In genomic region chr1:169939345-169939744, GRCm38 (mm10) we compare ENCODE assay signal across 9 mouse cellular contexts. TPM values are rescaled to one million over a fixed set of nuclear protein-coding genes. Genes with fewer than 3 reads are reported as not detected.
A peak's percentile ranks its signal among the peaks of the same experiment; 100 is the strongest.
DNase-seq lines count a peak whose midpoint lies in the region; ATAC-seq and TF ChIP-seq lines count a peak whose summit lies in the region.
"Had no signal": no experiment of that assay in that cellular context is flagged by ENCODE, and none has a peak within 500 bp of the region (broad histone marks: within the 10 kb centered on the region; RNA-seq: fewer than 3 reads in every experiment).

No protein-coding gene starts in this region.

- TF ChIP-seq RAD21 in CH12.LX (IDR thresholded peaks at IDR 0.05; ENCODE audit: low read depth, low read length): peak; percentile 82

- no peaks in the 10 kb centered on the region for H3K79me2 ChIP-seq in CH12.LX (replicated peaks; ENCODE audit: control insufficient read depth, extremely low read depth, insufficient read depth, poor library complexity, severe bottlenecking)

- in situ Hi-C loops in CH12.LX (cut with MboI; ENCODE audit: low pct_ligation_motif_present, low pct_unique_long_range_greater_than_20kb, low sequenced_read_pairs): no loop called here

- TF ChIP-seq CTCF in CH12.LX (conservative IDR thresholded peaks at IDR 0.05 in 1 of 2, IDR thresholded peaks at IDR 0.05 in 1 of 2; ENCODE audit: low read depth in 2 of 2, low read length in 2 of 2): peak; percentile 44 to 81; a peak in 3 of 4 replicates
- peak; percentile 90 for TF ChIP-seq CTCF in stomach, postnatal 0 days (IDR thresholded peaks at IDR 0.05; ENCODE audit: low read depth)

- no peak for TF ChIP-seq POLR2A in CH12.LX (IDR thresholded peaks at IDR 0.05; ENCODE audit: low read depth, low read length)

- H3K4me2 ChIP-seq in CH12.LX (ENCODE audit: insufficient read depth, low read depth, poor library complexity, severe bottlenecking): no peak overlapping the region
- no peak overlapping the region for H3K4me2 ChIP-seq in stomach, postnatal 0 days (replicated peaks; ENCODE audit: low read depth)

- no peak for TF ChIP-seq EP300 in CH12.LX (IDR thresholded peaks at IDR 0.05; ENCODE audit: low read length)
- no peak for TF ChIP-seq EP300 in stomach, postnatal 0 days (optimal IDR thresholded peaks at IDR 0.05)

- H3K36me3 ChIP-seq in CH12.LX (replicated peaks in 1 of 2; ENCODE audit: control insufficient read depth in 1 of 2, insufficient read depth in 1 of 2, low read length in 1 of 2): no peaks in the 10 kb centered on the region
- H3K36me3 ChIP-seq in stomach, postnatal 0 days (ENCODE audit: control insufficient read depth, insufficient read depth, low read length): no peaks in the 10 kb centered on the region

- no peaks in the 10 kb centered on the region for H3K27me3 ChIP-seq in CH12.LX (replicated peaks)
- H3K27me3 ChIP-seq in stomach, postnatal 0 days (ENCODE audit: control insufficient read depth, insufficient read depth, low read length): no peaks in the 10 kb centered on the region

- H3K27ac ChIP-seq in CH12.LX (ENCODE audit: insufficient read depth, low read depth): no peak overlapping the region
- H3K27ac ChIP-seq in stomach, postnatal 0 days (replicated peaks): no peak overlapping the region

- intact Hi-C loops in left cerebral cortex, postnatal 14 days (cut with DNase I): no loop called here

- no peak overlapping the region for H3K4me3 ChIP-seq in CH12.LX (replicated peaks in 1 of 3; ENCODE audit: low read depth in 2 of 3, low read length in 2 of 3, poor library complexity in 1 of 3)
- H3K4me3 ChIP-seq in stomach, postnatal 0 days (ENCODE audit: low read depth, low read length): no peak overlapping the region
- H3K4me3 ChIP-seq: megakaryocyte, embryonic 14.5 days had no signal

- H3K4me1 ChIP-seq in CH12.LX (ENCODE audit: control insufficient read depth in 1 of 2, insufficient read depth in 2 of 2): 0 out of 4 replicates have a peak, but pooled peaks cover 0 to 3% of the 10 kb centered on the region in 2 experiments
- H3K4me1 ChIP-seq in stomach, postnatal 0 days (replicated peaks; ENCODE audit: control insufficient read depth, insufficient read depth): no peaks in the 10 kb centered on the region

- H3K9ac ChIP-seq in CH12.LX (ENCODE audit: insufficient read depth, low read depth): no peak overlapping the region
- H3K9ac ChIP-seq in stomach, postnatal 0 days (ENCODE audit: low read length): no peak overlapping the region

- WGBS in stomach, postnatal 0 days: 5% methylated on average over 2 of the region's 2 CpGs

- dilution Hi-C loops in CH12.LX (cut with MboI; ENCODE audit: extremely low pct_ligation_motif_present, extremely low pct_unique_long_range_greater_than_20kb, low sequenced_read_pairs): no loop called here

- no peak for ATAC-seq in stomach, postnatal 0 days (ENCODE audit: low FRiP score, low TSS enrichment)

- DNase-seq in kidney, adult 9 months: peak; percentile 59
- no peak for DNase-seq in kidney, adult 11 months
- DNase-seq in A20 (ENCODE audit: low read depth, low spot score) (peak; percentile 51), CH12.LX (ENCODE audit: extremely low read depth) (peak; percentile 57)
- DNase-seq in embryo, embryonic 10.5 days (ENCODE audit: low spot score): peak; percentile 82
- DNase-seq in left cerebral cortex, postnatal 14 days (ENCODE audit: low spot score in 2 of 2): peak; percentile 69 to 82
- DNase-seq in stomach, postnatal 0 days (ENCODE audit: low spot score): peak; percentile 27
- no peak for DNase-seq in ovary, postnatal 36 days (ENCODE audit: low spot score)

- no peaks in the 10 kb centered on the region for H3K9me3 ChIP-seq in CH12.LX (replicated peaks; ENCODE audit: low read length)
- H3K9me3 ChIP-seq in stomach, postnatal 0 days (ENCODE audit: control insufficient read depth, low read length): no peaks in the 10 kb centered on the region
- H3K9me3 ChIP-seq: megakaryocyte, embryonic 14.5 days had no signal

TF ChIP-seq in CH12.LX, 34 proteins besides CTCF, POLR2A, EP300 and RAD21:
- no peak for TF ChIP-seq MEF2A (IDR thresholded peaks at IDR 0.05; ENCODE audit: borderline replicate concordance, low read depth, low read length)
- TF ChIP-seq SMC3 (IDR thresholded peaks at IDR 0.05; ENCODE audit: low read depth, low read length): peak; percentile 54

RNA-seq across cellular contexts. Expression of gene Ccdc190, which starts 10.9 kb away (rescaled TPM):
- total RNA-seq in CH12.LX (2012; rRNA removed): not detected in 2 replicates
- not detected in 2 replicates for total RNA-seq in CH12.LX (2014; rRNA removed)
- polyA plus RNA-seq in CH12.LX (2012; ENCODE audit: insufficient read length, low read depth): not detected in 2 replicates
- total RNA-seq in left cerebral cortex, postnatal 14 days (2021): 10 to 100 TPM; 10.6 to 15.9 TPM
- 0.08 and 0.11 TPM in 2 replicates for polyA plus RNA-seq in stomach, postnatal 0 days (2015; fragmentation: Nextera tagmentation; extraction: Ambion mirVana)

RNA-seq across cellular contexts. Expression of gene Hsd17b7, which starts 29.7 kb away (rescaled TPM):
- total RNA-seq in CH12.LX (2012; rRNA removed) (7.5 and 9.4 TPM in 2 replicates), CH12.LX (2014; rRNA removed) (21.4 and 29.7 TPM in 2 replicates)
- polyA plus RNA-seq in CH12.LX (2012; ENCODE audit: insufficient read length, low read depth): 12.3 and 13.9 TPM in 2 replicates
- 10 to 100 TPM; 16.6 to 19.8 TPM for total RNA-seq in left cerebral cortex, postnatal 14 days (2021)
- 28.9 and 38.8 TPM in 2 replicates for polyA plus RNA-seq in stomach, postnatal 0 days (2015; fragmentation: Nextera tagmentation; extraction: Ambion mirVana)

Comparison
In these comparisons a context has a peak if more than half of its experiments do, and no peak if none do; other contexts are left out.
1. DNase-seq: peak in kidney, adult 9 months (single experiment), A20 (single experiment), CH12.LX (single experiment), embryo, embryonic 10.5 days (single experiment), left cerebral cortex, postnatal 14 days (2 of 2) and stomach, postnatal 0 days (single experiment); none in kidney, adult 11 months (single experiment) and ovary, postnatal 36 days (single experiment).
2. RNA of gene Ccdc190, which starts 10.9 kb away (total RNA-seq): 10.6 to 15.9 TPM in left cerebral cortex, postnatal 14 days; not detected in CH12.LX; every median in the first group is over 10 times any median in the second.